Mouse (Mus musculus) left cerebral cortex, postnatal 10 days (tissue): ENCODE data around the gene Rad51b. TPM values are rescaled to one million over a fixed set of nuclear protein-coding genes. Genes with fewer than 3 reads are reported as not detected.

Experiments used
- DNase-seq, 2 experiments: peaks; one replicate each; pipeline ENCODE4 v3.0.0; 2021 to 2022; ENCODE audit warnings: low spot score in 2 of 2, mixed read lengths in 1 of 2; ENCODE audit errors: extremely low spot score in 1 of 2
- intact Hi-C: fragments of 180-260 bp; cut with DNase I; formaldehyde crosslinking; loops from one replicate; pipeline ENCODE4 v1.15.1; 2025
- total RNA-seq, 2 experiments: library from RNA; stranded (reverse); gene quantifications; 2 replicates each; pipeline ENCODE4 v1.2.3; 2021

Gene Rad51b
- total RNA-seq, 2 experiments from 2014 or later: 0.43 to 0.71 TPM

DNA sequence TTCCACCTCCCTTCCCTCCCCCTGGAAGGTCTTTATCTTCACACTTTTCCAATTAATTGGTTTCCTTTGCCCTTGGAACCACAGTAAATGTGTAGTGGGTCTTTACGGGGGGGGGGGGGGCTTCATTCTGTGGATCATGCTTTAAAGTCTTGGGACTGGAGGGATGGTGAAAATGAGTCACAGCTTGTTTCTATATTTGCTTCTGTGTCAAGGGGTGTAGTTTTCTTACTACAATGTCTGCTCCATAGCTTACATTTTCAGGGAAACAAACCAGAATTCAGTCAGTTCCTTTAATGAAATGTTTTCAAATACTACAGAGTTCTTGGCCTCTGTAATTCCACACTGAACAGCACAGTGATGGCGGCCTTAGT lies 317.5 kb downstream of the Rad51b start:
- intact Hi-C loops: loop anchor here (5.0 kb wide), 2 partner anchors 63 to 353 kb away; no protein-coding TSS in a partner anchor
- no peak for DNase-seq

DNA sequence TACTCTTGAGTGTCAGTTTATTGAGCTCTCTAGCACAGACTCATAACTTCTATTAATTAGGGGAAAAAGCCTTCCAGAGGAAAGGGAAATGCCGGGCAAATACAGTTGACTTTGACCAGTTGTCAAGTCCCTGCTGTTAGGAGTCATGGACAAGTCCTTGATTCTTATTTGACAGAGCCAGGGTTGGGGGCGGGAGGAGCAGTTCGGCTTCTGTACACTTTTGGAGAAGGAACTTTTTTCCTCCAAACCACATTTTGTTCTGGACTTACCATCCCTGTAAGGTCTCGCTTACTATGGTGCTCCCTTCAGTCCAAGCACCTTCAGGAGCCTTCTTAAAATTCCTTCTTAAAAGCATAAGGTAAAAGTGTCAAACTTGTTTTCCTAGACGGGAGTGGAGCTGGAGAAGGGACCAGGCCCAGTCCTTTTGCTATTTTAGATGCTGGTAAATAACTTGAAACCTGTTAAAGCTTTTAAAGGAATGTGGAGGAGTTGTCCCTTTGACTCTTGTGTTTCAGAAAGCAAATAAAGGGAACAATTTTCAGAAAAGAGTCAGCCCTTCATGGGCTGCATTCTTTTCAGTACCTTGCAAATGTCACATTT lies 318.7 kb downstream of the Rad51b start:
- intact Hi-C loops: no loop called here
- no peak for DNase-seq

DNA sequence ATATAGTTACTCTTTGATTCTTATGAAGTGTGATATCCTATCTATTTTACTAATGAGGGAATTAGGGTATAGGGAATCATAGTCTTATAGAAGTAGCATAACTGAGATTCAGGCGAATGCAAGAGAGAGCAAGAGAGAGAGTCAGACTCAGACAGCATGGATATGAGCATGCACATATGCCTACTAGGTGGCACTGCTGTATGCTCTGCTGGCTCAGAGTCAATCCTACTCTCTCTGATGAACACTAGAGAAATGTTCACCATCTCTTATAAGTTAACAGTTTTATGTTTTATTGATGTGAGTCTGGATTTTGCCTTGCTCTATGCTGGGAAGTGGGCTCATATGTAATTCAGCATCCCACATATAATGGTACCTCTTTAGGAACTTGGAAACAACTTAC lies 321.9 kb downstream of the Rad51b start:
- intact Hi-C loops: no loop called here
- DNase-seq: no peak

DNA sequence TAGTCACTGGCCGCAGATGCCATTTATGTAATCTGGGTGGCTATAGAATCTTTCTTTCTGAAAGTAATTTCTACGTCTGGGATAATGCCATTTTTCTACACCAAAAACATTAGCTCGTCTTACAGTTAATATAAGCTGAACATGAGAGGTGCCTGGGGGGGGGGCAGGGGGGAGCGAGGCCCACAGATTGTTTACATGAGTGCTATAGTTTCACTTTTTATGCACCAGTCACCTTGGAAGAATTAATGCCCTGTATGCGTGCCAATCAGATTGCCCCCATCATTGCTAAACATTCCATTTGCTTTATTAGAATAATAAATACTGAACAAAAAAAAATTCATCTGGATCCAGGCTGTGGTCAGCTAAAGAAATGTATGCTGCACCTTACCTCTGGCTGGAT lies 323.6 kb downstream of the Rad51b start:
- intact Hi-C loops: no loop called here
- DNase-seq: no peak

DNA sequence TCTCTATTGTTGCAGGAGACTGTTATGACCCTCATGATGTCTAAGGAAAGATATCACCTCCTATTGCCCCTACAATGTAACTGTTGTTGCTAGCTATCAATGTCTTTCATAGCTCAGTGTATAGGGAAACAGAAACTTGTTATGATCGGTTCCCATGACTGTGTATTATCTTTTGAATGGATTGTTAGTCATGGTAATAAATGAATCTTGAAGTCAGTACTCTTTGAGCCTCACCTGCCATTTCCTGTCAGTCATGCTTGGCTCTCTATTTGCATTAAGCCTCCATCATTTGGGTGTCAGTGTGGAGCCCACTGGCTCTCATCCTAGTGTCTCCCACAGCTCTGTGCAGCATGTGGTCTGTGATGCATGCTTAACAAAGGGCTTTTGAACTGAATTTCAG lies 326.2 kb downstream of the Rad51b start:
- no peak for DNase-seq
- intact Hi-C loops: no loop called here

DNA sequence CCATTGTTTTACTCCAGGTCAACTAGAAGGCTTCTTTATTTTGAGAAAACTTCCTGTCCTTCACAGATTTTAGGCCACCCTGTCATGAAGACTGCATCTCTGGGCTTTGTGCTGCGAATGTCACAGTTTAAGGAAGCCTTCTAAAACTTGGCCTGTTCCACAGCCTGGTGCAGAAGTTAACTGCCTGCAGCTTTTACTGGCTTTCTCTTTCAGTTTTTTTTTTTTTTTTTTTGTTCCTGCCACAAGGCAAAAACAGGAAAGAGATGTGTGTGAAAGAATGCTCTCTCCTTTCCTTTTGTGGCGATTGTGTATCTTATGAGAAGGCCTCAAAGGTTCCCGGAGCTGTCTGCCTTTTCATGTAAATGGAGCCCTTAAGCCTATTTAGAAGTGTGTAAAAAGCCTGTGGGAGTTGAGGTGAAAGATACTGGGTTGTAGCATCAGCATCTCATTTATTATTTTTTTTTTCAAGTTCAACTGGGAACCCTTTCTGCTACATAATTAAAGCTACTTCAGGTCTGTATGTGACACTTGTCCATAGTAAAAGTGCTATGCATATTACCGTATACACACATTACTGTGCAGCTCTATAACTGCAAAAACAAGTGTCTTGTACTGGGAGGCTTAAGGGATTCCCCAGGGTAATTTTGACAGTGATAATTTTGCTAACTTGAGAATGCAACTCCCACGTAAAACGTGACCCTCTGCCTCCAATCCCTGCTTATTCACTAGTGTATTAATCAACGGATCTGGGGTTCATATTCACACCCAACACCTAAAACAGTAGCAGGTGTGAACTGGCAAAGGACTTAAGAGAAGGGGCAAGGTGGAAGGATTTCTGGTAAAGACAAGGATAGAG lies 328.8 kb downstream of the Rad51b start:
- intact Hi-C loops: no loop called here
- no peak for DNase-seq

DNA sequence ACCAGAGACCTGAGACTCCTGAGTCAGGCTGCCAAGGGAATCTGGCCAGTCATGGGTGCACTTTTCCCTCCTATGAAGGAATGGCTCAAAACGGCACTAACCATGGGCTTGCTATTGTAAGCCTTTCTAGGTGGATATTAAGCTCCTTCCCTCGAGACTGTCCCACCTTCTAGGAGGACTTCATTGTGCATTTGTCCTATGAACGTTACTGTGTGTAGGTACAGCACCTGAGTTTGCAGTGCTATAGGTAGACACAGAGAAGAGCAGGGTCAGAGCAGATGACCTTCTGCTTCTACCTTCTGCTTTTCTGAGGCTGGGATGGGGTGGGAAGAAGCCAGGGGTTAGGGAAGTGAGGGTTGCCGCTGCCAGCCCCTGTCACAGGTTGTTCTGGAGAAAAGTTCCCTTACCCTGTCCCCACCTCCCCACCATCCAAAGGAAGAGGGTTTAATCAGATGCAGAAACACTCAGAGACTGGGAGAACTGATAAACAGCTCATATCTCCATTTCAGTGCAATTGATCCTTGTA lies 329.5 kb downstream of the Rad51b start:
- intact Hi-C loops: no loop called here
- no peak for DNase-seq

DNA sequence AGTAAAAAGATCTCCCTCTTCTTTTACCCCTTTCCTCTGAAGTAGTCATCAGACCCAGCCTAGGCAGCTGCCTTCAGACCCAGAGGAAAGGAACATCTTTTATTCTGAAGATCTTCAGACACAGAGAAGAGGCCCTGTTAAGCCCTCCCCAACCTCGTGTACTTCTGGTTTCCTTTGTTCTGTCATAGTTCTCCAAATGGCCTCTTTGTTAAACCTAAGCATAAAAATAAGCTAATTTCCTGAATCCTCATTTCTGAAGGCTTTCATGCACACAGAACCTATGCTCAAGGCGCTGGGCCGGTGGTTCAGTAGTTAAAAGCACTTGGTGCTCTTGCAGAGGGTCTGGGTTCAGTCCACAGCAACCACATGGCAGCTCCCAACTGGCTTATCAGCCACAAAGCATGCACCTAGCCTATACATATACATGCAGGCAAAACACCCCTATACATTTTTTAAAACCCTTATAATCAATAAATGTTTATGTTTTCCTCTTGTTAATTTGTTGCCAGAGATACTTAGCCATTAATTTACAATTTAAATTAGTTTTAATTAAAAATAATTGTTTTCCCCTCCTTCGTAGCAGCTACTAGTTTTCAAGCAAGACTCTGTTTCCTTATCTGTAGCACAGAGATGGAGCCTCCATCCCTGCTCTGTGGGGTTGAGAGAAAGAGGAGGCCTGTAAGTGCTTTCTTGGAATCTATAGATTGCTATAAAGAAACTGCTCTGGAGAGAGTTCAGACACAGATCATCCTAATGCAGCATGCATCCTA lies 330.5 kb downstream of the Rad51b start:
- intact Hi-C loops: no loop called here

DNA sequence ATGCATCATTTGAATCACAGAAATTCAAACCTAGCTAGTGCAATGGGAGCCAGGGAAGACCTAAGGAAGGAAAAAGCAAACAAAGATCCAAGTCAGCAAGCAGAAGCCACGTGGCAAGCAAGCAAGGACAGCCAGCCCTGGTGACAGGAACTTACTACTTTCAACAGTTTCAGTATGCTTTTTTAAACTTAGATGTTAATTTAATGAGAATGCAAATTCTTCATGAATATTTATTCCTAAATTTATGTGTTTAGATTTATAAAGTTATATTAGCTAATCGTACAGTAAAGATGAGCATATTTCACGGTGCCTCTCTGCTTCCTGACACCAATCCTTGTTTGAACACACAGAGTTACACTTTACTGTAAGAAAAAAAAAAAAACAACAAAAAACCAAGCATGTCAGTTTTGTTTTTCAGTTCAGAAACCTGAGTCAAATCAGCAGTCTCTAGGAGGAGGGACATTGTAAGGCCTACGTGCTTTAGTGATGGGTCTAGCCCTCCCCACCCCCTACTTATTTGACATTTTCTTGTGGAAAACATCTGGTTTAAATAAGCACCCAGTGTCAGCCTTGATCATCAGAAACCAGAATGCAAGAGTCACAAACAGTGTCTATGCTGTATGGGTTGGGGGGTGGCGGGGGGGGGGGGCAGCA lies 331.2 kb downstream of the Rad51b start:
- intact Hi-C loops: no loop called here
- no peak for DNase-seq

More for the DNA sequence above, 330.5 kb downstream of the Rad51b start:
- DNase-seq: no peak

DNA sequence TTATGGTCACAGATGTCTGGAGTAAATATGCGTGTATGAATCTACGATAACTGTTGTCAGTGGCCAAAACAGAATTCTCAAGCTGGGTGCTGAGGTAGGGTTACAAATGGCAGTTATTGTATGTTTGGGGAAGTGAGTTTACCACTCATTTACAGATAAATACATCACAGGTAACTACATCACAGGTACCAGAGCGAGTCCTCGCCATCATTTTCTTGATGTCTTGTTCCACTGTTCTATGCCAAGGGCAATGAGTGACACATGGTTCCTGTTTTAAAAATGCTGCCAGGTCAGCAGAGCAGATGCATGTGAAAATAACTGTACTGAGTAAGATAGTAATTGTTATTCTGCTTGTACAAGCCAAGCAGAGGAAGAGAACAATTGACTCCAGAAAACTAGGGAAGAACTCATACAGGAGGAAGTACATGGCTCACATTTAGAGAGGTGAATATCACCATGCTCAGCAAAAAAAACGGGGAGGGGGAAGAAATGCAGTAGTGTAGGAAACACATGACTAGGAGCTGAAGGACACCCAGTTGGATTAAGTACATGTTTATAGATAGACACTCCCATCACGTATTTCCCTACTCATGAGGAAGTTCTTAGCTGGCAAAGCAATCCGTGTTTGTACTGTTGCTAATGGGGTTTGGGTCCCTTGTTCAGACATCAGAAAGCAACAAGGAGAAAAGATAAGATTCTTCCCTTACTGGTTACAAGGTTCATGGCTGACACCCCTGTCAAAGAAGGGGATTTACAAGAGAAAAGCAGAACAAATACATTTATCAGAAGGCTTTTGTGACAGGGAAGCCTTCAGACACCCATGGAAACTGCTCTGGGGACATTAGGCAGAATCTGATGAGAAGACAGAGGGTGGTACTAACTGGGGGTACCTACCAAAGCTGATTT lies 333.1 kb downstream of the Rad51b start:
- no peak for DNase-seq
- intact Hi-C loops: no loop called here

DNA sequence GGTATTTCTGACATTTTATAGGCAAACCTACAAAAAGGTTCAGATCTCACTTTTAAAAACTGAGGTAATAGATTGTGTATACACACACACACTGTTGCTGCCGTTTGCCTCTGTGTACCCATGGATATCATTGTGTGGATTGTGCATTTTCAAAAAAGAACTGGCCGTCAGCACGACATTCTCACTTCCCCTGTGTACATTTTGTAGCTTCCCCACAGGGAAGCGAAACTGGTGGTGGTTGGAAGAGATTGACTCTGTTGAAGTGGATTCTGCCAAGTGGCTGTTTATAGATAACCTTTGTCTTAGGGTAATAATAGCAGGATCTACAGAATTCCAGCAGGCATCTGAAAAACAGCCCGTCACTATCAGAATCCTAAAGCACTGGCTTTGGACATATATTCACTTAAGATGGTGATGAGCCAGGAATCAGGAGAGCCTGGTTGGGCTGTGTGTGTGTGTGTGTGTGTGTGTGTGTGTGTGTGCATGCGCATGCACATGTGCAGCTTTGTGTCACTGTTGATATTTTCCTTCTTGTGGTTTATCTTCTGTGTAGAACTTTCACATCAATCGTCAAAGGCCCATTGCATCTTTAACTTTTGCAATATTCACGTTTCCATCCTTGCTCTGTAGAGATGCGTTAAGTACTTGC lies 336.5 kb downstream of the Rad51b start:
- intact Hi-C loops: no loop called here
- no peak for DNase-seq

DNA sequence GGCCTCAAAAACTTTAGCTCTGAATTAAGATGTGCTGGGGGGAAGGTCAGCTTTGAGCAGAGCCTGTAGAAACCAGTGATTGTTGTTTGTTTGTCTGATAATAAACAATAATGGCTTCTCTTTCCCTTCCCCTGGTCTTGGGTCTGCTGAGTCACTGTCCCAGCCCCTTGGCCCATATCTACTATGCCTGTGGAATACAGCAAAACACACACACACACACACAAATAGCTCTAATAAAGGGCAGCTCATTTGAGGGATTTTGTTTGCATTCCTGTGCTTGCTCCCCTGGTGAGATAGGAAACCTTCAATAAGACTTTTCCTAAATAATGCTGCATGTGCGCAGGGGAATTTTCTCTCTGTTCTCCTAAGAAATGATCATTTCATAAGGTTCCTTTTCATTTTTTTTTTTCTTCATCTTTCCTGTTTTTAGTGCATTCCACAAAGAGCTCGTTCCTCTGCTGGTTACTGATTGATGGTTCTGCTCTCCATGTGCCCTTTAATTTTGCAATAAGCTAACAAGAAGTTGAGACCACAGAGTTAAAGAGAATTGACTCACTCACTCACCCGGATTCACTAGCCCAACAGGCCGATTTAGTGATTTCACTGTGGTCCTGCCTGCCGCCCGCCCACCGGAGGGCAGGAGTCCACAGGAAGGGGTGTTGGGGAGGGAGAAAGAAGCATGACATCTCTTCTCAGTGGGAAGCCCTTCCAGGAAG lies 344.6 kb downstream of the Rad51b start:
- DNase-seq: peak in 1 of 2 experiments; percentile 60
- intact Hi-C loops: no loop called here

DNA sequence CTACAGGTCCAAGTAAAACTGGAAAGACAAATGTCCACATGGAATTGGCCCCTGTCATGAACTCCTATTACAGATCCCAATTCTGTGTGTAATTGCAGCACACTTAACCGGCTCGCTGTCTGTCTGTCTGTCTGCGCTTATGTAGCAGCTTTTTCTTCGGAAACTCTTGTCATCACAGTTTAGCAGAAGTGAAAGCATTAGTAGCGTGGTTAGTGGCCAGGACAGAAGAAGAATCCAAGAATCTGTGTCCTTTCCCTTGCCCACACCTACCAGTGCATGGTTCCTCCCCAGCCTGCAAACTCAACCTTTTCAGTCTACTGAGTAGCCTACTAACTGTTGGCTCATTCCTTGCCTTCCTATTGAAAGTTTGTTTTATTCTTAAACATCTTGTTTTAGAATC lies 345.6 kb downstream of the Rad51b start:
- intact Hi-C loops: no loop called here
- DNase-seq: no peak

DNA sequence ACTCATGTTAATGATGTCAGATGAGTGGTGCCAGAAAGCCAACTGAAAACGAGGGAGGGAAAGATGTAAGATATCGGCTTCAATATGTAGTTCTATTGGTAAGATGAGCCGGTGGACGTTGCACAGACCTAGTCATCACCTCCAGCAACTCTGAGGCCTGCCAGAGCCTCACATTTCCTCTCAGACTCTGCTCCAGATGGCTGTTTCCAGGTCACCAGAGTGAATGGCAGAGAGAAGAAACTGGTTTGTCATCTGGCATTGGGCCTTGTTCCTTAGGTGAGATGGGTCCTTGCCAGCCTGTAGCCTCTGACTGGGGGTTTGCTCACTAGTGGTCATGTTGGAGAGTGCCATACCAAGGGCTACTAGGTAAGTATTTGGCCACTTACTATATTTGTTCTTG lies 348.6 kb downstream of the Rad51b start:
- DNase-seq: no peak
- intact Hi-C loops: no loop called here

DNA sequence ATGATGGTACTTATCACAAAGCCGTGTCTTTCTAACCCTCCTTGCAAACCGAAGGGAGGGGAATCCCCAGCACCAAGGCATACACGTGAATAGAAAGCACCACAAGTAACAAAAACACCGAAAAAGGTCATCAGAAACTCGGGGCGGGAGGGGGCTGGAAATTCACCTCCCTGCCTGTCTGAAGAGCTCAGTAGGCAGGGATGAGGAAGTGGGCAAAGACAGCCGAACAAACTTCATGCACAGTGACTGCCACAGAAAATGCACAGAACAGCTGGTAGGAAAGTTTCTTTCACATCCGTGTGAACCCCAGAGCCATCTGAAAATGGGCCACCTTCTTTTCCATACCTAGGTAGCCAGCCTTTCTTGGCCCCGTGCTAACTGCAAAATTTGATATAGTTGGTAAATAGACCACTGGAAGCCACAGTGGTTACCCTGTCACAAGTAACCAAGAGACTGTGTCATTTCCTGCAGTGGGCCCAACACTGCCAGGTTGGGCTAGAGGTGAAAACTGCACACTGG lies 349.6 kb downstream of the Rad51b start:
- intact Hi-C loops: no loop called here
- DNase-seq: no peak

DNA sequence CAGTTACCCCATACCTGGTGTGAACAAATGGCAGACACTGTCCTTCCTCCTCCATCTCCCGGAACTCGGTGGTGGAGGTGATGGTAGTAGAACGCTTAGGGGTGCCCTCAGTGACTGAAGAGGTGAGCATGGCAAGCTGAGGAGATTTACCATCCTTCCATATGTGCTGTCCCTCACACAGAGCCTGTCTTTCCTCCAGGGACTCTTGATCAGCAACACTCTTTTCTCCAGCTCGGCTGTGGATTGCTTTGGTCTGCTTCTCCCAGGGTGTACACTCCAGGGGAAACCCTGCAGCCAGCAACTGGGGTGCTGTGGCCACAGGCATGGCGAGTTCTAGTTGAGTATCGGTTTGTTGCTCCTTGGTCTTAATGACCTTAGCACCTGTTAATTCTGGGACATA lies 350.3 kb downstream of the Rad51b start:
- intact Hi-C loops: no loop called here
- no peak for DNase-seq

DNA sequence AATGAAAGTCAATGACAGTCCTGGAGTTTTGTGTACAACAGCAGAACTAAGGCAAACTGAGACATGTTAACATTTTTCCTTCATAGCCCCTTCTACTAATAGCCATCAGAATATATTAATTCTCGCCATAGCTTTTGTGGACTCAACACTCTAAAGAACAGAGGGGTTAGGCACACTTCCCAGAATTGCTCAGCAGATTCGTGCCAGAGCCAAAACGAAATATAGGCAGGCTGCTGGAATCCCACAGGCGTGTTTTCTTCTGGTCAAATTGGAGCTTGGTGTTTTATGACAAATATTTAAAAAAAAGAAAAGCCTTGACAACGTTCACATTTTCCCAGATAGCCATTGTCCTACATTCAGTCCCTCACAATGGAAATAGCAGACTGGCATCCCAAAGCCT lies 350.9 kb downstream of the Rad51b start:
- intact Hi-C loops: no loop called here
- no peak for DNase-seq
